1 mouse cellular context compared by ENCODE assay signal in genomic region chr11:105123986-105124385, GRCm38 (mm10).
TF ChIP-seq lines count a peak whose summit lies in the region.

No protein-coding gene starts in this region.

TF ChIP-seq in MEL, 35 proteins besides CTCF, POLR2A, EP300 and RAD21:
- TF ChIP-seq POLR2AphosphoS5 (IDR thresholded peaks at IDR 0.05; ENCODE audit: borderline replicate concordance, low read depth, low read length): no peak
- TF ChIP-seq E2F4 (IDR thresholded peaks at IDR 0.05; ENCODE audit: borderline replicate concordance, low read depth, low read length): no peak
- TF ChIP-seq ZKSCAN1 (IDR thresholded peaks at IDR 0.05; ENCODE audit: low read depth, low read length): no peak
- 0 out of 2 replicates have a peak, but pooled peaks have one; percentile 18 for TF ChIP-seq MAX (IDR thresholded peaks at IDR 0.05; ENCODE audit: low read length)
- no peak for TF ChIP-seq USF1 (IDR thresholded peaks at IDR 0.05; ENCODE audit: low read depth, low read length)
- no peak for TF ChIP-seq ETS1 (IDR thresholded peaks at IDR 0.05; ENCODE audit: low read depth, low read length)
- TF ChIP-seq USF2 (IDR thresholded peaks at IDR 0.05; ENCODE audit: borderline replicate concordance in 1 of 2, insufficient read depth in 1 of 2, low read depth in 1 of 2, low read length in 2 of 2): no peak
- TF ChIP-seq JUND (IDR thresholded peaks at IDR 0.05; ENCODE audit: low read depth, low read length): no peak
- TF ChIP-seq SMC3 (IDR thresholded peaks at IDR 0.05; ENCODE audit: low read depth, low read length): peak; percentile 73
- TF ChIP-seq CHD1 (IDR thresholded peaks at IDR 0.05; ENCODE audit: low read depth, low read length): no peak
- peak; percentile 60 for TF ChIP-seq ZC3H11A (IDR thresholded peaks at IDR 0.05; ENCODE audit: low read depth, low read length)
- no peak for TF ChIP-seq MEF2A (IDR thresholded peaks at IDR 0.05; ENCODE audit: extremely low read depth, insufficient replicate concordance, low read depth, low read length, poor library complexity, severe bottlenecking)
- no peak for TF ChIP-seq GABPA (IDR thresholded peaks at IDR 0.05; ENCODE audit: low read depth, low read length)
- peak; percentile 59; the same call in 1 of the 2 replicates for TF ChIP-seq MAZ (IDR thresholded peaks at IDR 0.05; ENCODE audit: low read depth, low read length)
- TF ChIP-seq CHD2 (IDR thresholded peaks at IDR 0.05; ENCODE audit: low read length): no peak
- no peak for TF ChIP-seq POLR2AphosphoS2 (IDR thresholded peaks at IDR 0.05; ENCODE audit: low read length)
- TF ChIP-seq TAL1 (IDR thresholded peaks at IDR 0.05; ENCODE audit: low read length): no peak
- no peak for TF ChIP-seq KAT2A (conservative IDR thresholded peaks at IDR 0.05; ENCODE audit: low read depth, low read length)
- TF ChIP-seq MXI1 (IDR thresholded peaks at IDR 0.05; ENCODE audit: low read depth, low read length): peak; percentile 41; the same call in 1 of the 2 replicates
- TF ChIP-seq MYB (IDR thresholded peaks at IDR 0.05; ENCODE audit: low read depth, low read length): no peak
- no peak for TF ChIP-seq MAFK (IDR thresholded peaks at IDR 0.05; ENCODE audit: borderline replicate concordance, low read depth, low read length)
- TF ChIP-seq SIN3A (IDR thresholded peaks at IDR 0.05; ENCODE audit: low read length): peak; percentile 58
- TF ChIP-seq ZMIZ1 (IDR thresholded peaks at IDR 0.05; ENCODE audit: low read depth, low read length): no peak
- peak; percentile 77 for TF ChIP-seq MYC (IDR thresholded peaks at IDR 0.05; ENCODE audit: low read depth, low read length)
- TF ChIP-seq NRF1 (IDR thresholded peaks at IDR 0.05; ENCODE audit: insufficient read depth, low read depth, low read length, poor library complexity, severe bottlenecking): no peak
- peak; percentile 55; the same call in 1 of the 2 replicates for TF ChIP-seq HCFC1 (IDR thresholded peaks at IDR 0.05; ENCODE audit: low read depth, low read length)
- TF ChIP-seq RCOR1 (IDR thresholded peaks at IDR 0.05; ENCODE audit: low read depth, low read length): no peak
- 0 out of 2 replicates have a peak, but pooled peaks have one; percentile 32 for TF ChIP-seq ELF1 (IDR thresholded peaks at IDR 0.05; ENCODE audit: low read depth, low read length)
- TF ChIP-seq ZNF384 (IDR thresholded peaks at IDR 0.05; ENCODE audit: low read depth, low read length): 0 out of 2 replicates have a peak, but pooled peaks have one; percentile 7
